Mouse (Mus musculus): ENCODE measurements at regions not wholly inside any gene's neighbourhood (a gene's known extent, or its start where the extent isn't known, plus 50 kb on each side); places are given as distances from the start of the nearest gene placed in this dataset.
A peak's percentile ranks its signal among the peaks of the same experiment; 100 is the strongest.

DNA sequence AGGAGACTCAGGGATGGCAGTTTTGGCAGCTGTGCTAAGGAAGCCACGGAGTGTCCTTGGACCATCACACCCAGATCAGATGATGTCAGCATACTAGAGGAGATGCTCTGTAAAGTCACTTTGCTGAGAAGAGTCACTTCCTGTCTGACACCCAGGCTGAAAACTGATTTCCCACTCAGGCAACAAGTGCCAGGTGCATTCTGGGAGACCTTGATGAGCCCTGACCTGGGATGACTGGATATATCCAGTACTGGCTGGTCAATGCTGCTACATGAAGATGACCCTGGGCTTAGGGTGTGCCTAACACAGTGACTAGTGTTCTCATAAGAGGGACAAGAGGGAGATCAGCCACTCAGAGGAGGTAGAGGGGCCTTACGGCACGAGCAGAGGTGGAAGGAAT, 110.2 kb upstream of the Eef2kmt start:
- Histone ChIP-seq H3K27ac (ENCODE audit: insufficient read depth, low read depth, low read length) (no peak overlapping the region), H3K27me3 (ENCODE audit: control insufficient read depth, insufficient read depth, low read length) (no peaks in the 10 kb centered on the region), H3K36me3 (ENCODE audit: control insufficient read depth, insufficient read depth, low read length) (no peaks in the 10 kb centered on the region), H3K4me1 (ENCODE audit: control insufficient read depth, insufficient read depth, insufficient read length, low read length) (peaks cover 9% of the 10 kb centered on the region; the same call in 1 of the 2 replicates), H3K4me3 (ENCODE audit: low read depth, low read length) (no peak overlapping the region)
- TF ChIP-seq POLR2A (IDR thresholded peaks at IDR 0.05; ENCODE audit: low read depth, low read length): no peak
- TF ChIP-seq CTCF (IDR thresholded peaks at IDR 0.05; ENCODE audit: extremely low read depth, insufficient read length, insufficient replicate concordance, low read depth, low read length): no peak
- 85% methylated on average over 3 of the region's 3 CpGs for WGBS

DNA sequence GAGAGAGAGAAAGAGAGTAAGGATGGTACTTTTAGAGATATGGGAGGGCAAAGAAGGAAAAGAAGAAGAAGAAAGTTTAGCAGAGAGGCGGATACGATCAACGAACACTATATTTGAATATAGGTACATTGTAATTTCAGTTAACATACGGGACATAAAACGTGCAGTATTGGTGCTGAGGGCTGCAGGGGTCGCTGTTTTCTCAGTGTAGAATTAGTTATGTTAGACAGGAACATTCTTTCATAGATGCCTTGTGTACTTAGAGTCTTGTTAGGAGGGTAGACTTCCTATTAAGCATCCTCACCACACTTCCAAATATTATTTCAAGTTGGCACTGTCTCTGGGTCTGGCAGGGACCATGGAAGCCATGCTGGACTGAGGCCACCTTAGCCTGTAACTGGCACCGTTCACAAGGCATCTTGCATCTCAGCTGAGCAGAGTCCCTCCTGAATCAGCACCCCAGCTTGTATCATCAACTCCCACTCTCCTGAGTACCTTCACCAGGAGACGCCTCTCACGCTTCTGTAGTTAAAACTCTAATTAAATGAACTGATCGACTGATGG, 107.3 kb upstream of the Eef2kmt start:
- Histone ChIP-seq H3K4me3 (ENCODE audit: low read depth, low read length) (no peak overlapping the region), H3K27ac (ENCODE audit: insufficient read depth, low read depth, low read length) (no peak overlapping the region), H3K4me1 (ENCODE audit: control insufficient read depth, insufficient read depth, insufficient read length, low read length) (no peaks in the 10 kb centered on the region), H3K27me3 (ENCODE audit: control insufficient read depth, insufficient read depth, low read length) (no peaks in the 10 kb centered on the region), H3K36me3 (ENCODE audit: control insufficient read depth, insufficient read depth, low read length) (no peaks in the 10 kb centered on the region)
- 75% methylated on average over 10 of the region's 10 CpGs for WGBS
- TF ChIP-seq CTCF (IDR thresholded peaks at IDR 0.05; ENCODE audit: extremely low read depth, insufficient read length, insufficient replicate concordance, low read depth, low read length): no peak
- TF ChIP-seq POLR2A (IDR thresholded peaks at IDR 0.05; ENCODE audit: low read depth, low read length): no peak

DNA sequence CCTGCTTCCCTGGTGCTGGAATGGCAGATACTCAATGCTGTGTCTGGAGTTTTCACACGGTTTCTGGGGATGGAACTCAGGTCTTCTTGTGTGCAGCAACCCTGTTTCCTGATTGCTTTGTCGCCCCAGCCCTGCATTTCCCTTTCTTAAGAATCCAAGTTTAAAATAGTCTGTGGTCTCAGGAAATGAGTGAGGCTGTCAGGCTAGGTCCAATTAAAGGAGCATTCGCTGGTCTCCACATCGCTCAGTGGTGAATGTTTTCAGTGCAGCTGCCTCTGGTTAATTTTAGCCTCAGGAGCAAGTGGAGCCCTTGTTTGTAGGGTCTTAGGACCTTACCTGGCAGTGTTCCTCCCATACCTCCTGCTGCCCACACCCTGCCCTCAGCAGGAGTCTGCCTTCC, 103.4 kb upstream of the Eef2kmt start:
- WGBS: 67% methylated on average over 4 of the region's 4 CpGs
- TF ChIP-seq POLR2A (IDR thresholded peaks at IDR 0.05; ENCODE audit: low read depth, low read length): no peak
- TF ChIP-seq CTCF (IDR thresholded peaks at IDR 0.05; ENCODE audit: extremely low read depth, insufficient read length, insufficient replicate concordance, low read depth, low read length): no peak
- H3K36me3 ChIP-seq (ENCODE audit: control insufficient read depth, insufficient read depth, low read length): no peaks in the 10 kb centered on the region

DNA sequence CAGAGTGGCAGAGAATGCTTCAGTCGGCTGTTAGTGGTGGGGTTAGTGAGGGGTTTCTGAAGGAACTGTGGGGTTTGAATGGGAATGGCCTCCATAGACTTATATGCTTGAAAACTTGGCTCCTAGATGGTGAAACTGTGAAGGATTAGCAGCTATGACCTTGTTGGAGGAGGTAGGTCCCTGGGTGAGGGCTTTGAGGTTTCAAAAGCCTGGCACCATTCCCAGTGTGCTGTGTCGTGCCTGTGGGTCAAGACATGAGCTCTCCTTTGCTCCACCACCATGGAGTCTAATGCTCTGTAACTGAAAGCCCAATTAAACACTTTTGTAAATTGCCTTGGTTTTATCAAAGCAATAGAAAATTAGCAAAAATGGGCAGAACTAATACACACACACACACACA, 98.1 kb upstream of the Eef2kmt start:
- TF ChIP-seq CTCF (IDR thresholded peaks at IDR 0.05; ENCODE audit: extremely low read depth, insufficient read length, insufficient replicate concordance, low read depth, low read length): no peak
- no peak for TF ChIP-seq POLR2A (IDR thresholded peaks at IDR 0.05; ENCODE audit: low read depth, low read length)
- H3K4me3 ChIP-seq (ENCODE audit: low read depth, low read length): no peak overlapping the region
- WGBS: 59% methylated on average over 2 of the region's 2 CpGs
- H3K36me3 ChIP-seq (ENCODE audit: control insufficient read depth, insufficient read depth, low read length): no peaks in the 10 kb centered on the region
- H3K27me3 ChIP-seq (ENCODE audit: control insufficient read depth, insufficient read depth, low read length): no peaks in the 10 kb centered on the region
- peaks cover 5% of the 10 kb centered on the region; the same call in 1 of the 2 replicates for H3K4me1 ChIP-seq (ENCODE audit: control insufficient read depth, insufficient read depth, insufficient read length, low read length)
- no peak overlapping the region for H3K27ac ChIP-seq (ENCODE audit: insufficient read depth, low read depth, low read length)

More for the DNA sequence above, 103.4 kb upstream of the Eef2kmt start:
- Histone ChIP-seq H3K27ac (ENCODE audit: insufficient read depth, low read depth, low read length) (no peak overlapping the region), H3K4me1 (ENCODE audit: control insufficient read depth, insufficient read depth, insufficient read length, low read length) (no peaks in the 10 kb centered on the region), H3K27me3 (ENCODE audit: control insufficient read depth, insufficient read depth, low read length) (no peaks in the 10 kb centered on the region), H3K4me3 (ENCODE audit: low read depth, low read length) (no peak overlapping the region)

DNA sequence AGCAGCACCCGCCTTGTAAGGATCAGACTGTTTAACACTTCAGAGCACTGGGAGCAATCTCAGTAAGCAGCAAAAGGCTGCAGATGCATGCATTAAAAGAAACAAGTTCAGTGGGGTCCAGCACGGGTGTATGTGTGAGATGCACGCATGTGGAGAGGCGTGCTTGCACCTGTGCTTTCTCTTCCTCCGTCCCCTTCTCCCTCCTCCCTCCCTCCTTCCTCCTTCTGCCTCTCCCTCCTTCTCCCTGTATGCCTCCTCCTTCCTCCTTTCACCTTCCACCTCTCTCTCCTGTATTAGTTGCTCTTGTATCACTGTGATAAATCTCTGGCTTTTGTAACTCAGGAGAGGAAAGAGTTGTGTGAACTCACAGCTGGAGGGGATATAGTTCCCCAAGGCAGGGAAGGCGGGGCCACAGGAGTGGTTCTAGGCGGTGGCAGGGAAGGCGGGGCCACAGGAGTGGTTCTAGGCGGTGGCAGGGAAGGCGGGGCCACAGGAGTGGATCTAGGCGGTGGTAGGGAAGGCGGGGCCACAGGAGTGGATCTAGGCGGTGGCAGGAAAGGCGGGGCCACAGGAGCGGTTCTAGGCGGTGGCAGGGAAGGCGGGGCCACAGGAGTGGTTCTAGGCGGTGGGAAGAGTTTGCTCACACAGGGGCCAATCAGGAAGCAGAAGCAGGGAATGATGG, 96.2 kb upstream of the Eef2kmt start:
- no peaks in the 10 kb centered on the region for H3K36me3 ChIP-seq (ENCODE audit: control insufficient read depth, insufficient read depth, low read length)
- H3K4me1 ChIP-seq (ENCODE audit: control insufficient read depth, insufficient read depth, insufficient read length, low read length): peaks cover 5% of the 10 kb centered on the region; the same call in 1 of the 2 replicates
- no peaks in the 10 kb centered on the region for H3K27me3 ChIP-seq (ENCODE audit: control insufficient read depth, insufficient read depth, low read length)
- 4% methylated on average over 18 of the region's 18 CpGs for WGBS
- H3K4me3 ChIP-seq (ENCODE audit: low read depth, low read length): 0 out of 2 replicates have a peak overlapping the region, but pooled peaks have one; percentile 15
- TF ChIP-seq CTCF (IDR thresholded peaks at IDR 0.05; ENCODE audit: extremely low read depth, insufficient read length, insufficient replicate concordance, low read depth, low read length) (no peak), POLR2A (IDR thresholded peaks at IDR 0.05; ENCODE audit: low read depth, low read length) (no peak)
- H3K27ac ChIP-seq (ENCODE audit: insufficient read depth, low read depth, low read length): no peak overlapping the region

DNA sequence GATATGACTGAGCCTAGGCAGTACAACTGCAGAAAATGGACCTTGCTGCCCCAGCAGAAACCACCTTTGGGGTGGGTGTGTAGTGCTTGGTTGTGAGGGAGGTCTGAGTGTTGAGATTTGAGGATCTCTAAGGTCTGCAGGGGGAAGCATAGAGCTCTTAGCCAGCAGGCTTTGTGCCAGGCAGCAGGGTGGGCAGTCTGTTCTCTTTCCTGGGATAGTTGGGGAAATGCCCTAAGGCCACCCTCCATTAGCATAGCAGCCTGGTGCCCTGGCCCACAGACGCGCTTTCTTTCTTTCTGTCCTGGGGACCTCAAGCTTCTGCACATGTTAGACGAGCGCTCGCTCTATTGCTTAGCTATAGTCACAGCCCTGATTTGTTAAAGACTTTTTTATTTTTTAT, 91.4 kb upstream of the Eef2kmt start:
- WGBS: 95% methylated on average over 5 of the region's 5 CpGs
- H3K27me3 ChIP-seq (ENCODE audit: control insufficient read depth, insufficient read depth, low read length): no peaks in the 10 kb centered on the region

DNA sequence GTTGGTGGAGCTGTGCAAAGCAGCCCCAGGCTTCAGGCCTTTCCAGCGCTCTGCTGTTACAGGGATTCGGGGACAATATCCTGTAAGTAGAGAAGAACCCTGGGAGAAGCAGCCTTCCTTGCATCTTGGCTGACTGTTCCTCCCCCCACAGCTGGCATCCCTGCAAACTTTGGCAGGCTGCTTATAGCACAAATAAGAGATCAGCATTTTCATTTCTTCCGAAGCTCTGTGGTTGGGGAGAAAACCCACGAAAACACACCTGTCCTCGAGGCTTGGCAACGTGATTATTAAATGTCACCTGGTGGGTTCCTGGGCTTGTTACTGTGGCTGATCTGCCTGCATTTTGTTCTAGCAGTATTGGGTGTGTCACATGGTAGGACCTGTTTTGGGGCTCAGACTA, 86.5 kb upstream of the Eef2kmt start:
- TF ChIP-seq CTCF (IDR thresholded peaks at IDR 0.05; ENCODE audit: extremely low read depth, insufficient read length, insufficient replicate concordance, low read depth, low read length) (no peak), POLR2A (IDR thresholded peaks at IDR 0.05; ENCODE audit: low read depth, low read length) (no peak)
- H3K27ac ChIP-seq (ENCODE audit: insufficient read depth, low read depth, low read length): no peak overlapping the region
- no peaks in the 10 kb centered on the region for H3K27me3 ChIP-seq (ENCODE audit: control insufficient read depth, insufficient read depth, low read length)
- no peaks in the 10 kb centered on the region for H3K36me3 ChIP-seq (ENCODE audit: control insufficient read depth, insufficient read depth, low read length)
- H3K4me3 ChIP-seq (ENCODE audit: low read depth, low read length): no peak overlapping the region
- 63% methylated on average over 6 of the region's 6 CpGs for whole genome bisulfite sequencing
- H3K4me1 ChIP-seq (ENCODE audit: control insufficient read depth, insufficient read depth, insufficient read length, low read length): no peaks in the 10 kb centered on the region

More for the DNA sequence above, 91.4 kb upstream of the Eef2kmt start:
- no peaks in the 10 kb centered on the region for H3K36me3 ChIP-seq (ENCODE audit: control insufficient read depth, insufficient read depth, low read length)
- peaks cover 3% of the 10 kb centered on the region; the same call in 1 of the 2 replicates for H3K4me1 ChIP-seq (ENCODE audit: control insufficient read depth, insufficient read depth, insufficient read length, low read length)
- H3K4me3 ChIP-seq (ENCODE audit: low read depth, low read length): no peak overlapping the region
- no peak overlapping the region for H3K27ac ChIP-seq (ENCODE audit: insufficient read depth, low read depth, low read length)
- TF ChIP-seq POLR2A (IDR thresholded peaks at IDR 0.05; ENCODE audit: low read depth, low read length): no peak
- TF ChIP-seq CTCF (IDR thresholded peaks at IDR 0.05; ENCODE audit: extremely low read depth, insufficient read length, insufficient replicate concordance, low read depth, low read length): no peak
